In genomic region chr10:78185381-78185725, GRCm38 (mm10) we compare ENCODE assay signal across 8 mouse cellular contexts. TPM values are rescaled to one million over a fixed set of nuclear protein-coding genes. Genes with fewer than 3 reads are reported as not detected.
DNase-seq lines count a peak whose midpoint lies in the region; ATAC-seq and TF ChIP-seq lines count a peak whose summit lies in the region.

No protein-coding gene starts in this region.

- no peaks in the 10 kb centered on the region for H3K27me3 ChIP-seq in heart, embryonic 11.5 days (ENCODE audit: control insufficient read depth, insufficient read depth, low read length)
- no peaks in the 10 kb centered on the region for H3K27me3 ChIP-seq in ES-Bruce4 (ENCODE audit: control insufficient read depth, insufficient read depth, low read length, poor library complexity, severe bottlenecking)
- no peaks in the 10 kb centered on the region for H3K27me3 ChIP-seq in forebrain, postnatal 0 days (ENCODE audit: insufficient read depth, low read length)

- H3K79me2 ChIP-seq in macrophage (ENCODE audit: inconsistent target), result peaks cover 6% of the 10 kb centered on the region; the same call in 1 of the 2 replicates

- DNase-seq in heart, postnatal 10 days, result no peak
- no peak for DNase-seq in forebrain, postnatal 0 days
- DNase-seq in right cerebral cortex, postnatal 4 days, result no peak
- no peak for DNase-seq in adrenal gland, postnatal 25 days
- no peak for DNase-seq in cerebellum, adult 8-10 months

- peak overlapping the region; percentile 77 for H3K9ac ChIP-seq in heart, embryonic 11.5 days (ENCODE audit: low read depth, low read length)
- no peak overlapping the region for H3K9ac ChIP-seq in ES-Bruce4 (ENCODE audit: low read depth, poor library complexity, severe bottlenecking)
- H3K9ac ChIP-seq in forebrain, postnatal 0 days, result peak overlapping the region; percentile 63; the same call in 1 of the 2 replicates

- H3K9me3 ChIP-seq in heart, embryonic 11.5 days (replicated peaks; ENCODE audit: control insufficient read depth, low read length), result no peaks in the 10 kb centered on the region
- no peaks in the 10 kb centered on the region for H3K9me3 ChIP-seq in ES-Bruce4 (replicated peaks; ENCODE audit: control insufficient read depth, insufficient read depth, low read length, poor library complexity, severe bottlenecking)
- H3K9me3 ChIP-seq in forebrain, postnatal 0 days (ENCODE audit: low read length), result no peaks in the 10 kb centered on the region

- H3K4me1 ChIP-seq in heart, embryonic 11.5 days (ENCODE audit: control insufficient read depth, insufficient read depth, low read length), result peaks cover 5% of the 10 kb centered on the region
- no peaks in the 10 kb centered on the region for H3K4me1 ChIP-seq in ES-Bruce4 (ENCODE audit: control insufficient read depth, insufficient read depth, low read length)
- H3K4me1 ChIP-seq in forebrain, postnatal 0 days (ENCODE audit: insufficient read depth), result peaks cover 5% of the 10 kb centered on the region

- peak overlapping the region; percentile 66 for H3K27ac ChIP-seq in heart, embryonic 11.5 days (ENCODE audit: low read depth, low read length)
- no peak overlapping the region for H3K27ac ChIP-seq in ES-Bruce4 (ENCODE audit: insufficient read depth, low read length)
- H3K27ac ChIP-seq in forebrain, postnatal 0 days (ENCODE audit: low read depth, low read length), result peak overlapping the region; percentile 62
- H3K27ac ChIP-seq in macrophage, result peak overlapping the region; percentile 41

- whole genome bisulfite sequencing in heart, embryonic 11.5 days (ENCODE audit: insufficient replicate concordance), result 24% methylated on average over 9 of the region's 9 CpGs
- 19% methylated on average over 9 of the region's 9 CpGs for WGBS in forebrain, postnatal 0 days
- 8% methylated on average over 9 of the region's 9 CpGs for WGBS in macrophage (ENCODE audit: missing documents)

- H3K36me3 ChIP-seq in heart, embryonic 11.5 days (ENCODE audit: control insufficient read depth, insufficient read depth, low read length), result peaks cover 24% of the 10 kb centered on the region
- peaks cover 16% of the 10 kb centered on the region for H3K36me3 ChIP-seq in ES-Bruce4 (ENCODE audit: control insufficient read depth, insufficient read depth, low read length, poor library complexity, severe bottlenecking)
- peaks cover 47% of the 10 kb centered on the region for H3K36me3 ChIP-seq in forebrain, postnatal 0 days (ENCODE audit: insufficient read depth)
- H3K36me3 ChIP-seq in macrophage (ENCODE audit: inconsistent target), result peaks cover 55% of the 10 kb centered on the region

- TF ChIP-seq POLR2A in ES-Bruce4 (IDR thresholded peaks at IDR 0.05; ENCODE audit: insufficient read depth, low read length), result no peak

- no peak for TF ChIP-seq EP300 in ES-Bruce4 (IDR thresholded peaks at IDR 0.05; ENCODE audit: insufficient read depth, low read depth, low read length)

- intact Hi-C loops in heart, postnatal 10 days (cut with DNase I), result no loop called here

- no peak for ATAC-seq in heart, embryonic 11.5 days (replicated peaks; ENCODE audit: insufficient number of reproducible peaks, low FRiP score, low TSS enrichment)
- peak; percentile 19 for ATAC-seq in forebrain, postnatal 0 days

- H3K4me2 ChIP-seq in heart, embryonic 11.5 days, result peak overlapping the region; percentile 97
- H3K4me2 ChIP-seq in forebrain, postnatal 0 days (ENCODE audit: low read depth), result peak overlapping the region; percentile 95

- H3K4me3 ChIP-seq in heart, embryonic 11.5 days (ENCODE audit: low read depth, low read length), result peak overlapping the region; percentile 84
- H3K4me3 ChIP-seq in ES-Bruce4 (ENCODE audit: low read depth, low read length) (peak overlapping the region; percentile 51), macrophage (ENCODE audit: inconsistent target) (peak overlapping the region; percentile 96)
- H3K4me3 ChIP-seq in forebrain, postnatal 0 days (ENCODE audit: low read depth, low read length), result peak overlapping the region; percentile 69

- no peak for TF ChIP-seq CTCF in ES-Bruce4 (IDR thresholded peaks at IDR 0.05; ENCODE audit: low read depth, low read length)
- TF ChIP-seq CTCF in forebrain, postnatal 0 days (IDR thresholded peaks at IDR 0.05; ENCODE audit: low read depth), result no peak

RNA-seq across cellular contexts. Expression of gene Pwp2, which starts 0.4 kb away (rescaled TPM):
- polyA plus RNA-seq in heart, embryonic 11.5 days (2014; fragmentation: Nextera tagmentation; extraction: Ambion mirVana), result 9.5 and 11.2 TPM in 2 replicates
- 10 to 100 TPM in 1 of 2 experiments, 1 to 10 TPM in 1; 9.8 to 10.8 TPM for total RNA-seq in heart, postnatal 10 days (2021)
- 23.3 and 25.4 TPM in 2 replicates for polyA plus RNA-seq in ES-Bruce4 (2011; ENCODE audit: insufficient read depth, insufficient read length, low read depth, missing spikeins)
- total RNA-seq in forebrain, postnatal 0 days (2014; rRNA removed), result 27.2 and 30.0 TPM in 2 replicates
- 15.0 and 16.4 TPM in 2 replicates for polyA plus RNA-seq in forebrain, postnatal 0 days (2015; fragmentation: Nextera tagmentation; extraction: Ambion mirVana)
- 10 to 100 TPM in 7 of 26 experiments, 1 to 10 TPM in 19; 4.7 to 16.1 (median 8.9) TPM for total RNA-seq in macrophage (2018; cell fraction: chromatin; rRNA removed)
- 1 to 10 TPM; 4.1 to 9.0 (median 6.9) TPM for total RNA-seq in macrophage (2018; cell fraction: cytosol; rRNA removed)
- total RNA-seq in macrophage (2018; cell fraction: nucleus; rRNA removed), result 10 to 100 TPM in 4 of 26 experiments, 1 to 10 TPM in 22; 4.4 to 17.7 (median 7.3) TPM
- 6.1 to 17.2 TPM (median 6.1 TPM) in 3 replicates for polyA plus RNA-seq in macrophage (2018)
- 17.8 and 17.9 TPM in 2 replicates for total RNA-seq in adrenal gland, postnatal 25 days (2021)

RNA-seq across cellular contexts. Expression of gene D10Jhu81e, which starts 15.8 kb away (rescaled TPM):
- 24.1 and 27.9 TPM in 2 replicates for polyA plus RNA-seq in heart, embryonic 11.5 days (2014; fragmentation: Nextera tagmentation; extraction: Ambion mirVana)
- total RNA-seq in heart, postnatal 10 days (2021), result 100 to 1,000 TPM; 279 to 284 TPM
- polyA plus RNA-seq in ES-Bruce4 (2011; ENCODE audit: insufficient read depth, insufficient read length, low read depth, missing spikeins), result 16.6 and 23.8 TPM in 2 replicates
- total RNA-seq in forebrain, postnatal 0 days (2014; rRNA removed), result 76.7 and 85.2 TPM in 2 replicates
- 21.2 and 24.4 TPM in 2 replicates for polyA plus RNA-seq in forebrain, postnatal 0 days (2015; fragmentation: Nextera tagmentation; extraction: Ambion mirVana)
- total RNA-seq in macrophage (2018; cell fraction: chromatin; rRNA removed), result 10 to 100 TPM in 18 of 26 experiments, 1 to 10 TPM in 8; 4.3 to 35.5 (median 13.3) TPM
- 10 to 100 TPM; 20.5 to 40.4 (median 29.0) TPM for total RNA-seq in macrophage (2018; cell fraction: cytosol; rRNA removed)
- total RNA-seq in macrophage (2018; cell fraction: nucleus; rRNA removed), result 10 to 100 TPM in 20 of 26 experiments, 1 to 10 TPM in 6; 8.2 to 30.6 (median 14.0) TPM
- polyA plus RNA-seq in macrophage (2018), result 30.3 to 37.8 TPM (median 37.5 TPM) in 3 replicates
- 235 and 247 TPM in 2 replicates for total RNA-seq in adrenal gland, postnatal 25 days (2021)

RNA-seq across cellular contexts. Expression of gene Trappc10, which starts 59.1 kb away (rescaled TPM):
- 7.6 and 16.4 TPM in 2 replicates for polyA plus RNA-seq in heart, embryonic 11.5 days (2014; fragmentation: Nextera tagmentation; extraction: Ambion mirVana)
- 10 to 100 TPM; 37.9 to 38.1 TPM for total RNA-seq in heart, postnatal 10 days (2021)
- polyA plus RNA-seq in ES-Bruce4 (2011; ENCODE audit: insufficient read depth, insufficient read length, low read depth, missing spikeins), result 20.6 and 22.0 TPM in 2 replicates
- total RNA-seq in forebrain, postnatal 0 days (2014; rRNA removed), result 92.0 and 95.2 TPM in 2 replicates
- 28.9 and 31.6 TPM in 2 replicates for polyA plus RNA-seq in forebrain, postnatal 0 days (2015; fragmentation: Nextera tagmentation; extraction: Ambion mirVana)
- total RNA-seq in macrophage (2018; cell fraction: chromatin; rRNA removed), result 100 to 1,000 TPM in 12 of 26 experiments, 10 to 100 TPM in 14; 83.3 to 169 (median 98.1) TPM
- total RNA-seq in macrophage (2018; cell fraction: cytosol; rRNA removed), result 10 to 100 TPM; 28.0 to 42.2 (median 35.7) TPM
- total RNA-seq in macrophage (2018; cell fraction: nucleus; rRNA removed), result 100 to 1,000 TPM in 1 of 26 experiments, 10 to 100 TPM in 25; 63.5 to 106 (median 71.1) TPM
- polyA plus RNA-seq in macrophage (2018), result 24.0 to 38.9 TPM (median 30.9 TPM) in 3 replicates
- total RNA-seq in adrenal gland, postnatal 25 days (2021), result 53.0 and 56.6 TPM in 2 replicates
